8 mouse cellular contexts compared by ENCODE assay signal in the genomic region with DNA sequence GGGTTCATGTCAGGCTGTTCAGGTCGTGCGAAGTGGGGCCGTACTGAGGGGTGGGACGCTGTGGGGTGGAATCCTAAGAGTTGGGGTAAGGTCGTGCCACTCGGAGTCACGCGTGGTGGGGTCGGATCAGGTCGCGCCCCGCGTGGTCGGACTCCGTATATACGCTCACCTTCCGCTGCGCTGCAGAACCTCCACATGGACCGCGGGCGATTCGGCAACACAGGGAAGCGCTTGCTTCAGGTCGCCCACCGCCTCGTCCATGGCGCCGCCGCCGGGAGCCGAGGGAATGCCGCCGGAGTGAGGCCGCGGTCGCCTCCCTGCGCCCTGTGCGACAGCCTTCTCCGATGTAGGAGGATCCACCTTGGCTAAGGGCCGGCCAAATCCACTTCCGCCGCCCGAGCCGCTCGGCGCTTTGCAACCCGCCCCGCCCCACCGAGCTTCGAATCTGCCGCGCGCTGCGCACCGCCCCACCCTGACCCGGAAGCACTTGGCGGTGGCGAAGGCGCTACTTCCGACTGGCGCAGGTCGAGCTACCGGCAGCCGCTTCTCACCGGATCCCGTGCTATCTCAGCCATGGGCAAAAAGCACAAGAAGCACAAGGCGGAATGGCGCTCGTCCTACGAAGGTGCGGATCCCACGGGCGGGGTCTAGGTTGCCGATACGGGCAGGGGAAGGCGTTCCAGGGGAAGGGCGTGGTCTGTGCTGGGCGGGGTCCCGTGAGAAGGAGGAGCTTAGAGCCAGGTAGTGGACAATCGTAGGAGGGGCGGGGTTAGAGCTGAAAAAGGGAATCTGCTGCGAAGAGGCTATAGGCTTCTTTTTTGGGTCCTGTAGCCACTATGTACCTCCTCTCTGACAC. TPM values are rescaled to one million over a fixed set of nuclear protein-coding genes. Genes with fewer than 3 reads are reported as not detected.
DNase-seq lines count a peak whose midpoint lies in the region; ATAC-seq lines count a peak whose summit lies in the region.

A gene (minus strand): TSS at position 464 of the 856 bp plus-strand sequence.
A gene (plus strand): TSS at position 491 of the 856 bp plus-strand sequence.

- H3K27ac ChIP-seq in brown adipose tissue, adult 24 weeks (replicated peaks; ENCODE audit: low read depth, low read length) = peak within 1 kb of the TSS; percentile 82
- H3K27ac ChIP-seq in heart, embryonic 13.5 days (replicated peaks) = peak within 1 kb of the TSS; percentile 80
- H3K27ac ChIP-seq in liver, embryonic 12.5 days = peak within 1 kb of the TSS; percentile 92
- peak within 1 kb of the TSS; percentile 93 for H3K27ac ChIP-seq in stomach, embryonic 15.5 days

- peak; percentile 91 for ATAC-seq in heart, embryonic 13.5 days (ENCODE audit: extremely low read depth, insufficient number of reproducible peaks, low FRiP score, low TSS enrichment)
- ATAC-seq in liver, embryonic 12.5 days = peak; percentile 95
- ATAC-seq in stomach, embryonic 15.5 days (ENCODE audit: insufficient read depth, low FRiP score, low read depth) = peak; percentile 97

- peak within 1 kb of the TSS; percentile 81 for H3K4me3 ChIP-seq in brown adipose tissue, adult 24 weeks (ENCODE audit: insufficient read depth, low read depth, low read length)
- H3K4me3 ChIP-seq in heart, embryonic 13.5 days = peak within 1 kb of the TSS; percentile 79
- peak within 1 kb of the TSS; percentile 86 for H3K4me3 ChIP-seq in liver, embryonic 12.5 days
- H3K4me3 ChIP-seq in stomach, embryonic 15.5 days (replicated peaks) = peak within 1 kb of the TSS; percentile 73

- H3K4me2 ChIP-seq in heart, embryonic 13.5 days = peak within 1 kb of the TSS; percentile 79
- H3K4me2 ChIP-seq in liver, embryonic 12.5 days = peak within 1 kb of the TSS; percentile 90
- H3K4me2 ChIP-seq in stomach, embryonic 15.5 days = peak within 1 kb of the TSS; percentile 57

- peak; percentile 96 for DNase-seq in CD4-positive, CD25-positive, alpha-beta regulatory T cell, adult 2 months (ENCODE audit: low read depth, low spot score)
- peak; percentile 25 for DNase-seq in fat pad, adult 2 months (ENCODE audit: extremely low read depth, low read depth, low spot score)
- DNase-seq in kidney, postnatal 10 days = peak; percentile 96
- peak; percentile 93 to 95 for DNase-seq in natural killer cell, adult 2 months (ENCODE audit: low spot score in 2 of 2)

- under 1% methylated on average over 82 of the region's 82 CpGs for WGBS in heart, embryonic 13.5 days
- WGBS in liver, embryonic 12.5 days (ENCODE audit: insufficient replicate concordance) = 1% methylated on average over 80 of the region's 82 CpGs
- whole genome bisulfite sequencing in stomach, embryonic 15.5 days = under 1% methylated on average over 82 of the region's 82 CpGs

- H3K27me3 ChIP-seq in heart, embryonic 13.5 days (replicated peaks) = no peaks in the 10 kb centered on the region
- H3K27me3 ChIP-seq in liver, embryonic 12.5 days (replicated peaks) = no peaks in the 10 kb centered on the region
- no peaks in the 10 kb centered on the region for H3K27me3 ChIP-seq in stomach, embryonic 15.5 days (replicated peaks)

- peaks cover 63% of the 10 kb centered on the region for H3K36me3 ChIP-seq in heart, embryonic 13.5 days
- H3K36me3 ChIP-seq in liver, embryonic 12.5 days = peaks cover 63% of the 10 kb centered on the region
- H3K36me3 ChIP-seq in stomach, embryonic 15.5 days = peaks cover 12% of the 10 kb centered on the region

- H3K9ac ChIP-seq in heart, embryonic 13.5 days = peak within 1 kb of the TSS; percentile 85
- H3K9ac ChIP-seq in liver, embryonic 12.5 days = peak within 1 kb of the TSS; percentile 91
- H3K9ac ChIP-seq in stomach, embryonic 15.5 days = peak within 1 kb of the TSS; percentile 51

- H3K9me3 ChIP-seq in heart, embryonic 13.5 days = no peaks in the 10 kb centered on the region
- H3K9me3 ChIP-seq in liver, embryonic 12.5 days (replicated peaks) = no peaks in the 10 kb centered on the region
- H3K9me3 ChIP-seq in stomach, embryonic 15.5 days = no peaks in the 10 kb centered on the region

- H3K4me1 ChIP-seq in brown adipose tissue, adult 24 weeks (ENCODE audit: control insufficient read depth, insufficient read depth, insufficient read length, low read length) = no peaks in the 10 kb centered on the region
- peaks cover 16% of the 10 kb centered on the region for H3K4me1 ChIP-seq in heart, embryonic 13.5 days
- H3K4me1 ChIP-seq in liver, embryonic 12.5 days = peaks cover 17% of the 10 kb centered on the region
- peaks cover 12% of the 10 kb centered on the region; the same call in 1 of the 2 replicates for H3K4me1 ChIP-seq in stomach, embryonic 15.5 days

RNA-seq across cellular contexts. Expression of the first gene that starts in this region (rescaled TPM):
- 0.50 TPM in 1 of 2 replicates, not detected in the other for polyA plus RNA-seq in brown adipose tissue, adult 24 weeks (2012; ENCODE audit: insufficient read depth, insufficient read length, missing spikeins)
- polyA plus RNA-seq in heart, embryonic 13.5 days (2015; fragmentation: Nextera tagmentation; extraction: Ambion mirVana) = 32.0 and 35.2 TPM in 2 replicates
- 37.6 and 38.6 TPM in 2 replicates for polyA plus RNA-seq in liver, embryonic 12.5 days (2016; fragmentation: Nextera tagmentation; extraction: Ambion mirVana)
- polyA plus RNA-seq in stomach, embryonic 15.5 days (2015; fragmentation: Nextera tagmentation; extraction: Ambion mirVana) = 32.8 and 35.9 TPM in 2 replicates

RNA-seq across cellular contexts. Expression of the second gene that starts in this region (rescaled TPM):
- polyA plus RNA-seq in brown adipose tissue, adult 24 weeks (2012; ENCODE audit: insufficient read depth, insufficient read length, missing spikeins) = 15.4 and 16.2 TPM in 2 replicates
- 37.4 and 38.7 TPM in 2 replicates for polyA plus RNA-seq in heart, embryonic 13.5 days (2015; fragmentation: Nextera tagmentation; extraction: Ambion mirVana)
- 19.9 and 20.2 TPM in 2 replicates for polyA plus RNA-seq in liver, embryonic 12.5 days (2016; fragmentation: Nextera tagmentation; extraction: Ambion mirVana)
- 41.7 and 43.9 TPM in 2 replicates for polyA plus RNA-seq in stomach, embryonic 15.5 days (2015; fragmentation: Nextera tagmentation; extraction: Ambion mirVana)

Comparison
In these comparisons a context has a peak if more than half of its experiments do, and no peak if none do; other contexts are left out.
1. Peak in every context shown above with its lines: DNase-seq, ATAC-seq, H3K4me3 ChIP-seq and H3K27ac ChIP-seq.
2. RNA of the first gene that starts in this region (polyA plus RNA-seq): 37.6 to 38.6 TPM in liver, embryonic 12.5 days, 32.8 to 35.9 TPM in stomach, embryonic 15.5 days and 32.0 to 35.2 TPM in heart, embryonic 13.5 days; 0.50 TPM in brown adipose tissue, adult 24 weeks; every median in the first group is over 10 times any median in the second.
3. DNase-seq: peak in every context shown above with its lines; median percentile 96 in CD4-positive, CD25-positive, alpha-beta regulatory T cell, adult 2 months; 96 in kidney, postnatal 10 days; 94 in natural killer cell, adult 2 months; 25 in fat pad, adult 2 months.